Mouse (Mus musculus): Measurements from ENCODE around the gene Krtap1-5.

- TF ChIP-seq CTCF (IDR thresholded peaks at IDR 0.05; ENCODE audit: low read depth, low read length) (no peak), POLR2A (IDR thresholded peaks at IDR 0.05; ENCODE audit: borderline replicate concordance, low read depth, low read length) (no peak)
These were observed 24.1 kb downstream of the Krtap1-5 start, which contains the start of gene Krtap3-2 for GRCm38 (mm10) chr11:99556753-99557152.

Data from bone marrow macrophage, adult 2 months (primary cell).